Mouse (Mus musculus): ENCODE measurements at regions not wholly inside any gene's neighbourhood (a gene's known extent, or its start where the extent isn't known, plus 50 kb on each side); places are given as distances from the start of the nearest gene placed in this dataset.

DNA sequence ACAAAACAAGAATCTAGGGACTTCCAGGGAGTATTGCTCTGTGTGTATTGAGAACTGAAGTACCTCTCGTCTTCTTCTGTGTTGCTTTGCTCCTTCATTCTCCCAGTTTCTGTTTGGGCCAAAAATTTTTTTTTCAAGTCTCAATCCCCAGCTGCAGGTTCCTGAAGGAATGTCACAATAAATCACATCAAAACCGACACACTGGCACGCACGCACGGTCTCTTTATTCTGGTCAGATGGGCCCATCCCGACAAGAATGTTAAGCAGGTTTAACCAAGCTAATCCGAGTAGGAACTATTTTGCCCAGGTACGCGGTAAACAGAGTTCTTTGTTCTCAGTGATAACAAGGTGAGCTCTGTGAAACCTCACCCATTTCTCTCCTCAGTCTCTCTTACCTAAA is 118.3 kb upstream of the Lef1 start:
- Histone ChIP-seq H3K36me3 (ENCODE audit: control insufficient read depth, insufficient read depth, low read length) (no peaks in the 10 kb centered on the region), H3K9ac (ENCODE audit: low read depth, low read length) (no peak overlapping the region), H3K4me3 (ENCODE audit: low read length) (no peak overlapping the region), H3K9me3 (ENCODE audit: control insufficient read depth, low read length) (no peaks in the 10 kb centered on the region), H3K4me2 (ENCODE audit: low read length) (no peak overlapping the region), H3K4me1 (ENCODE audit: control insufficient read depth, insufficient read depth, low read depth, low read length) (no peaks in the 10 kb centered on the region), H3K27me3 (replicated peaks; ENCODE audit: control insufficient read depth, insufficient read depth, low read length) (no peaks in the 10 kb centered on the region), H3K27ac (ENCODE audit: low read depth, low read length) (no peak overlapping the region)
- ATAC-seq = no peak
- WGBS = 64% methylated on average over 9 of the region's 9 CpGs

DNA sequence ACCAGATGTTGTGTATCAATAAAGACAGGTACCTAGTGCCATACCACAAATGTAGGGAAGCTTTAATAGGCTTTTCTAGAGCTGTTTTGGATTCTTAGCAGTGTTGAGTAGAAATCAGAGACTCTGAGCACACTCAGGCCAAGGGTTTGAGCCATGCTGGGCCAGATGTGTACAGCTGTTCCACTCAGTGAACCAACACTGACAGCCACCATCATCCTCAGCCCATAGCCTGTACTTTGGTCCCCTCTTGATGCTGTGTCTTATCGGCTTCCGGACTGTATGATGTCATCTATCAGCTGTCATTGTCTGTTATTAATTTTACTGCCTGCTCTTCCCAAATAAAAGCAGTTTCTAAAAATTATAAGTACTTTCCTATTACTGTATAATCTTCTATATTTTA is 123.6 kb upstream of the Lef1 start:
- no peaks in the 10 kb centered on the region for H3K36me3 ChIP-seq (ENCODE audit: control insufficient read depth, insufficient read depth, low read length)
- no peaks in the 10 kb centered on the region for H3K4me1 ChIP-seq (ENCODE audit: control insufficient read depth, insufficient read depth, low read depth, low read length)
- 86% methylated on average over 2 of the region's 2 CpGs for WGBS
- no peak for ATAC-seq
- no peak overlapping the region for H3K9ac ChIP-seq (ENCODE audit: low read depth, low read length)
- H3K4me3 ChIP-seq (ENCODE audit: low read length) = no peak overlapping the region
- no peak overlapping the region for H3K4me2 ChIP-seq (ENCODE audit: low read length)
- no peak overlapping the region for H3K27ac ChIP-seq (ENCODE audit: low read depth, low read length)
- H3K9me3 ChIP-seq (ENCODE audit: control insufficient read depth, low read length) = no peaks in the 10 kb centered on the region
- no peaks in the 10 kb centered on the region for H3K27me3 ChIP-seq (replicated peaks; ENCODE audit: control insufficient read depth, insufficient read depth, low read length)

DNA sequence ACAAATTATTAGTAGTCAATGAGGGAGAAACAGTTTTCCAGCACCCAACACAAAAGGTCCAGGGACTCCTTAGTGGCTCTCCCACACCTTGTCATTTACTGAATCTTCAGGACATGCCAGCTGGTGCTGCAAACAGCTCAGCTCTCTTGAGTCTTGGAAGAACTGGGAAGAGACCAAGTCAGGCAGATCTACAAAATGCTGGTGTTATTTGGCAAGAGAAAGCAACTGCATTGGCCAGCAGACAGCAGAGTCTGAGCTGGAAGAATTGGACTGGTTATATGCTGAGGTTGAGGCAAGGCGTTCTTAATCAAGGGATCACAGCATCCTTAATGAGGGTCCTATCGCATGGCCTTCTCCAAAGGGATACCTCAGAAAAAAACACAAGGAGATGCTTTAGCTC is 124.2 kb upstream of the Lef1 start:
- Histone ChIP-seq H3K36me3 (ENCODE audit: control insufficient read depth, insufficient read depth, low read length) (no peaks in the 10 kb centered on the region), H3K9ac (ENCODE audit: low read depth, low read length) (no peak overlapping the region), H3K27ac (ENCODE audit: low read depth, low read length) (no peak overlapping the region), H3K9me3 (ENCODE audit: control insufficient read depth, low read length) (no peaks in the 10 kb centered on the region), H3K4me1 (ENCODE audit: control insufficient read depth, insufficient read depth, low read depth, low read length) (no peaks in the 10 kb centered on the region), H3K27me3 (replicated peaks; ENCODE audit: control insufficient read depth, insufficient read depth, low read length) (no peaks in the 10 kb centered on the region), H3K4me3 (ENCODE audit: low read length) (no peak overlapping the region), H3K4me2 (ENCODE audit: low read length) (no peak overlapping the region)
- 83% methylated on average over 2 of the region's 2 CpGs for WGBS
- no peak for ATAC-seq

DNA sequence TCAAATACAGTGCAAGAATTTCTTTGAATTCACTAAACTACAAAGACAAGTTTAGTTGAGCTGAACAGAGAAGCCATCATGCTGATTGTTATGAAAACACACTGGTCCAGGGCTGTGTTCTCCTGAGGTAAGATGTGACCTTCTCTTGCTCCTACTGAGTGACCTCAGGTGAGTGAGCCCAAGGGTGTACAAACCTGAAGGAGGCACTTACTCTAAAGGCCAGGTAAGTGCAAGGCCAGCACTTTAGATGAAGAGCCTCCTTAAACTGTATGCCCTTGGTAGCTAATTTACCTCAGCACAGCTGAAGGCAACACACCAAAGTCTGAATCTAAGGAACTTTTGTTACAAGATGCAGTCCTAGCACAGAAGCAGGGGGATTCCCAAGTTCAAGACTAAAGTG is 128.7 kb upstream of the Lef1 start:
- no peak overlapping the region for H3K27ac ChIP-seq (ENCODE audit: low read depth, low read length)
- H3K4me2 ChIP-seq (ENCODE audit: low read length) = no peak overlapping the region
- H3K9me3 ChIP-seq (ENCODE audit: control insufficient read depth, low read length) = no peaks in the 10 kb centered on the region
- H3K27me3 ChIP-seq (replicated peaks; ENCODE audit: control insufficient read depth, insufficient read depth, low read length) = no peaks in the 10 kb centered on the region
- H3K4me1 ChIP-seq (ENCODE audit: control insufficient read depth, insufficient read depth, low read depth, low read length) = no peaks in the 10 kb centered on the region
- ATAC-seq = no peak
- no peak overlapping the region for H3K4me3 ChIP-seq (ENCODE audit: low read length)
- H3K9ac ChIP-seq (ENCODE audit: low read depth, low read length) = no peak overlapping the region
- H3K36me3 ChIP-seq (ENCODE audit: control insufficient read depth, insufficient read depth, low read length) = no peaks in the 10 kb centered on the region

DNA sequence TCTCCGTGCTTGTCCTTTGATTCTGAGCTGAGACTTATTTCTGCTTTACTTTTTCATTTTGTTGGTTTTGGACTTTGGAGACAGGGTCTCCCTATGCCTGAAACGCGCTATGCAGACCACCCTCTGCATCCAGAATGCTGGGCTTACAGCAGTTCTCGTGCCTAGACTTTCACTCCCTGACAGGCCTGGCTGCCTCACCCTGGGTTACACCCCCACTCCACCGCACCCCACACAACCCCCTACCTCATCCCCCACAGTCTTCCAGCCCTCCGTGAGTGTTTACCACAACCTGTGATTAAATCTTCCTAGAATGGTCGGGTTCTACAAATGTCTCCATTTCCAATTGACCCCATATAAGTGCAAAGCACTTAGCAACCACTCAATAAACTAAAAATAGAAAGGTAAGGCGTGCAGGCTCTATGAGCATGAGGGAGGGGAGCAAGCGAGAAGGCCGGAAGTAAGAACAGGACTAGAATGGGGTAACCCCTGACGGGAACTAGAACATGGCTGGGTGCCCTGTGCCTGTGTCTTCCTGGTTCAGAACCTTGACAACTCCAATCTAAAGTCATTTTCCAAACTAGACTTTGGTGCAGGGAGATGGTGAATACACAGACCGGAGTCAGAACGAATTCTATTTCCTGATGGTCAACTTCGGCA is 131.2 kb upstream of the Lef1 start:
- WGBS = 79% methylated on average over 14 of the region's 14 CpGs
- Histone ChIP-seq H3K9ac (ENCODE audit: low read depth, low read length) (no peak overlapping the region), H3K4me2 (ENCODE audit: low read length) (no peak overlapping the region), H3K9me3 (ENCODE audit: control insufficient read depth, low read length) (no peaks in the 10 kb centered on the region), H3K4me3 (ENCODE audit: low read length) (no peak overlapping the region), H3K27me3 (replicated peaks; ENCODE audit: control insufficient read depth, insufficient read depth, low read length) (no peaks in the 10 kb centered on the region), H3K4me1 (ENCODE audit: control insufficient read depth, insufficient read depth, low read depth, low read length) (no peaks in the 10 kb centered on the region), H3K36me3 (ENCODE audit: control insufficient read depth, insufficient read depth, low read length) (no peaks in the 10 kb centered on the region), H3K27ac (ENCODE audit: low read depth, low read length) (no peak overlapping the region)
- ATAC-seq = no peak

DNA sequence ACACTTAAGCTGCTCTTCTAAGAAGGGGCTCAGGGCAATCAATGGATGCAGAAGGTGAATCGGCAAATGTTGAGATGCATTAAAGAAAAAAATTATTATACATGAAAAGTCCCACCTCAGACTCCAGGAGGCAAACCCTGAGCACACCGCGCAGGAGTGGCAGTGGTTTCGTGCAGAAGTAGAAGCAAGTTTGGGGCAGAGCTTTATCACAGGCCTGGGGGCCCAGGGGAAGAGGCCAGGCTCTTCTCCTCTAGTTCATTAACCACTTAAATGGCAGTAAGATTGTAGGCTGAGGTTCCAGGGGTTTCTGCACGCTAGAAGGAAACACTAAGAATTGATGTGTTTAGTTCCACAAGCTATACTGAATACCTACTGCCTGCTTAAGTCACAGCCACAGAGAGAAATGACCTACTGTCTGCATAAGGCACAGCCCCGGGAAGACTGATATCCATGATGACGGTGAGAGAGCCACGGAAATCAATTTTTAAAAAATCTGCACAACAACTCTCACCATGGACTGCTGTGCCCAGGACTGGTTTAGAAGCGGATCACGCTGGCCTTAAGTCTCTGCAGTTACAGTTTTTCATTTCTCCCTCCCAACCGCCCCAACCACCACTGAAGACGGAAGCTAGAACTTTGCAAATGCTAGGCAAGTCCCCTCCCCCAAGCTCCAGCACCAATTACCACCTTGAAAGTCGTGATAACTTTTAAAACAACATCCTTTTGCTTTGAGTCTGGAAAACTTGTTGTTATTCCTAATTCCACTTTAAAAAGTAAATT is 132.2 kb upstream of the Lef1 start:
- no peaks in the 10 kb centered on the region for H3K4me1 ChIP-seq (ENCODE audit: control insufficient read depth, insufficient read depth, low read depth, low read length)
- H3K36me3 ChIP-seq (ENCODE audit: control insufficient read depth, insufficient read depth, low read length) = no peaks in the 10 kb centered on the region
- H3K27ac ChIP-seq (ENCODE audit: low read depth, low read length) = no peak overlapping the region
- H3K9me3 ChIP-seq (ENCODE audit: control insufficient read depth, low read length) = no peaks in the 10 kb centered on the region
- no peak overlapping the region for H3K9ac ChIP-seq (ENCODE audit: low read depth, low read length)
- no peaks in the 10 kb centered on the region for H3K27me3 ChIP-seq (replicated peaks; ENCODE audit: control insufficient read depth, insufficient read depth, low read length)
- H3K4me2 ChIP-seq (ENCODE audit: low read length) = no peak overlapping the region
- WGBS = 63% methylated on average over 13 of the region's 13 CpGs
- no peak overlapping the region for H3K4me3 ChIP-seq (ENCODE audit: low read length)
- ATAC-seq = no peak

DNA sequence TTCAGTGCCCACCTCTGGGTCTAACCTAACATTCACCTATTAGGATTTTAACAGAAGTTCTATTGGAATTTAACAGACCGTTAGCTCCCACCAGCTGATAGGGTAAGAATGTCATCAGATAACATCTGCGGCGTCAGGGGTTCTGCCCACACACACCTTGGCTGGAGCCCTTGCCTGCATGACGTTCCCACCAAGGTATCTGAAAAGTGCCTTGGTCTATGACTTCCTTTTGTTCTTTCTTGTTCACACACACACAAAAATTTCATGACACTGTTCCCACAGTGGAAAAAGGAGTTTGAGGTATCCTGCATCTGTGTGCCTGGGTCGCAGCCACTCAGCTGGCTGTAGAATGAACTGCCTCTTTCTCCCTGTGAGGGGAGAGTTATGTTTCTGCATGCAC is 134.1 kb upstream of the Lef1 start:
- Histone ChIP-seq H3K27me3 (replicated peaks; ENCODE audit: control insufficient read depth, insufficient read depth, low read length) (no peaks in the 10 kb centered on the region), H3K36me3 (ENCODE audit: control insufficient read depth, insufficient read depth, low read length) (no peaks in the 10 kb centered on the region), H3K9me3 (ENCODE audit: control insufficient read depth, low read length) (no peaks in the 10 kb centered on the region), H3K4me3 (ENCODE audit: low read length) (no peak overlapping the region), H3K4me2 (ENCODE audit: low read length) (no peak overlapping the region), H3K27ac (ENCODE audit: low read depth, low read length) (no peak overlapping the region), H3K9ac (ENCODE audit: low read depth, low read length) (no peak overlapping the region), H3K4me1 (ENCODE audit: control insufficient read depth, insufficient read depth, low read depth, low read length) (no peaks in the 10 kb centered on the region)
- WGBS = 87% methylated on average over 5 of the region's 5 CpGs
- no peak for ATAC-seq

DNA sequence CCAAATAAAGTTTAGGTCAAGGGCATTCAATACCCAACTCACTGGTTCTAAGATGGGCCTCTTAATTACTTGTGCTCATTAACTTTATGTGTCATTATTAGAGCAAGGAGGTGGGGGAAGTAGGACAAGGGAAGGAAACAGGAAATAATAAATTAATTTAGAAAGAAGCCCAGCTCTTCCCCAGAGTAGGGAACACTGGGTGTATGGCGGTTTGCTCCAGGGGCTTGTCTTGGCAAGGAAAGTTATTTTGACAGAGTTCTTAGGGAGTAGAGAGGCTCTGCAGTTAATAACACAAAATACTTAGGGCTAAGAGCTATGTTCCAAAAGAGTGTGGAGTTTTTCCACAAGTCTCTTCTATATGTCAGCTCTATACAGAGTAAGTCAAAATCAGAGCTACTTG is 135.0 kb upstream of the Lef1 start:
- Histone ChIP-seq H3K36me3 (ENCODE audit: control insufficient read depth, insufficient read depth, low read length) (no peaks in the 10 kb centered on the region), H3K27me3 (replicated peaks; ENCODE audit: control insufficient read depth, insufficient read depth, low read length) (no peaks in the 10 kb centered on the region), H3K9me3 (ENCODE audit: control insufficient read depth, low read length) (no peaks in the 10 kb centered on the region), H3K4me2 (ENCODE audit: low read length) (no peak overlapping the region), H3K4me3 (ENCODE audit: low read length) (no peak overlapping the region), H3K27ac (ENCODE audit: low read depth, low read length) (no peak overlapping the region), H3K4me1 (ENCODE audit: control insufficient read depth, insufficient read depth, low read depth, low read length) (no peaks in the 10 kb centered on the region), H3K9ac (ENCODE audit: low read depth, low read length) (no peak overlapping the region)
- 68% methylated on average over 1 of the region's 1 CpGs for WGBS
- ATAC-seq = no peak

DNA sequence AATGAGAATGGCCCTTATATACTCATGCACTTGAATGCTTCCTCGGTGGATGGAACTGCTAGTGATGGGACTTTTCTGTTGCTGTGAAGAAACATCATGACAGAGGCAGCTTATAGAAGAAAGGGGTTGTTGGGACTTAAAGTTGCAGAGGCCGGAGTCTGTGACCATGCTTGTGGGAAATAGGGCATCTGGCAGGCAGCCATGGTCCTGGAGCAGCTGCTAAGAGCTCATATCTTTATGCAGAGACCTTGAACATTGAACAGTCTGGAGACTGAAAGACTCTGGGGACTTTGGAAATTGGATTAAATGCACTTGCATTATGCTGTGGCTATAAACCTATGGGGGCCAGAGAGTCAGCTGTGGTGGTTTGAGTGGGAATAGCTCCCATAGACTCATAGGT is 138.1 kb upstream of the Lef1 start:
- 49% methylated on average over 2 of the region's 2 CpGs for WGBS
- Histone ChIP-seq H3K4me2 (ENCODE audit: low read length) (no peak overlapping the region), H3K9ac (ENCODE audit: low read depth, low read length) (no peak overlapping the region), H3K27ac (ENCODE audit: low read depth, low read length) (no peak overlapping the region), H3K9me3 (ENCODE audit: control insufficient read depth, low read length) (no peaks in the 10 kb centered on the region), H3K36me3 (ENCODE audit: control insufficient read depth, insufficient read depth, low read length) (no peaks in the 10 kb centered on the region), H3K27me3 (replicated peaks; ENCODE audit: control insufficient read depth, insufficient read depth, low read length) (no peaks in the 10 kb centered on the region), H3K4me3 (ENCODE audit: low read length) (no peak overlapping the region), H3K4me1 (ENCODE audit: control insufficient read depth, insufficient read depth, low read depth, low read length) (no peaks in the 10 kb centered on the region)
- ATAC-seq = no peak
